Mouse (Mus musculus): ENCODE data around the gene Olfr1058.
"Not testable (repeated sequence)": the region's sequence is repeated elsewhere in the genome, so short reads cannot be mapped to it uniquely, and the experiment has no call there.

The Olfr1058 gene

GRCm38 (mm10) chr2:86388461-86388860 is at the start of gene Olfr1058:
Olfr1058 (minus strand) TSS chr2:86388561.
- DNase-seq (ENCODE audit: low read depth, low spot score), result not testable (repeated sequence)

- not testable (repeated sequence) for DNase-seq (ENCODE audit: low read depth, low spot score)
Measured at GRCm38 (mm10) chr2:86428511-86428910, 40.1 kb upstream of the Olfr1058 start.

- DNase-seq (ENCODE audit: low read depth, low spot score), result not testable (repeated sequence)
Measured at GRCm38 (mm10) chr2:86426649-86427048, 38.3 kb upstream of the Olfr1058 start, which contains the start of gene Olfr1062. Olfr1062 (minus strand) TSS chr2:86426749.

GRCm38 (mm10) chr2:86413950-86414349 is 25.6 kb upstream of the Olfr1058 start, which contains the start of gene Olfr1061:
Olfr1061 (minus strand) TSS chr2:86414050.
- no peak for DNase-seq (ENCODE audit: low read depth, low spot score)

- no peak for DNase-seq (ENCODE audit: low read depth, low spot score)
Measured at GRCm38 (mm10) chr2:86395114-86395513, 6.8 kb upstream of the Olfr1058 start.

- no peak for DNase-seq (ENCODE audit: low read depth, low spot score)
Measured at GRCm38 (mm10) chr2:86378293-86378692, 10.1 kb downstream of the Olfr1058 start, which contains the start of gene Olfr1057. Olfr1057 (minus strand) TSS chr2:86378393.

- DNase-seq (ENCODE audit: low read depth, low spot score), result not testable (repeated sequence)
Measured at GRCm38 (mm10) chr2:86366342-86366741, 22.0 kb downstream of the Olfr1058 start.

GRCm38 (mm10) chr2:86362369-86362768 is 26.0 kb downstream of the Olfr1058 start, which contains the start of gene Olfr1056:
Olfr1056 (minus strand) TSS chr2:86362469.
- DNase-seq (ENCODE audit: low read depth, low spot score), result no peak

GRCm38 (mm10) chr2:86351751-86352150 is 36.6 kb downstream of the Olfr1058 start:
- DNase-seq (ENCODE audit: low read depth, low spot score), result not testable (repeated sequence)

GRCm38 (mm10) chr2:86350184-86350583 is 38.2 kb downstream of the Olfr1058 start, which contains the start of gene Olfr1055:
Olfr1055 (minus strand) TSS chr2:86350284.
- no peak for DNase-seq (ENCODE audit: low read depth, low spot score)

- no peak for DNase-seq (ENCODE audit: low read depth, low spot score)
Measured at GRCm38 (mm10) chr2:86335333-86335732, 53.0 kb downstream of the Olfr1058 start, which contains the start of gene Olfr1054. Olfr1054 (minus strand) TSS chr2:86335433.
